Mouse (Mus musculus) right cerebral cortex, postnatal 10 days (tissue): ENCODE results near the gene Plagl2.

ENCODE experiments used
- DNase-seq, 2 experiments: peaks; one replicate each; pipeline ENCODE4 v3.0.0; 2021; ENCODE audit warnings: low spot score in 2 of 2

The Plagl2 gene

GRCm38 (mm10) chr2:153191242-153191641 lies 50.0 kb downstream of the Plagl2 start:
- no peak for DNase-seq

- no peak for DNase-seq
Measured at GRCm38 (mm10) chr2:153187848-153188247, 53.4 kb downstream of the Plagl2 start.

- DNase-seq = peak; percentile 52 to 55
Measured at GRCm38 (mm10) chr2:153186176-153186591, 55.0 kb downstream of the Plagl2 start.

GRCm38 (mm10) chr2:153179961-153180360 lies 61.3 kb downstream of the Plagl2 start:
- no peak for DNase-seq

- no peak for DNase-seq
Measured at GRCm38 (mm10) chr2:153179126-153179860, 61.9 kb downstream of the Plagl2 start.
